Mouse (Mus musculus) neural tube, embryonic 14.5 days (tissue): ENCODE data around the gene Oog3. TPM values are rescaled to one million over a fixed set of nuclear protein-coding genes. Genes with fewer than 3 reads are reported as not detected.

Experiments
- ATAC-seq: fragments of 200-750 bp; cut with Nextera tagmentation; 2 replicates; pipeline ENCODE4 v1.8.0; 2017; ENCODE audit warnings: low read depth, mild to moderate bottlenecking, moderate TSS enrichment, moderate library complexity
- H3K27ac ChIP-seq: fragments of 300-500 bp; sonication (generic); 2 replicates; pipeline ENCODE4 v1.5.1; 2014; ENCODE audit warnings: low read depth, mild to moderate bottlenecking, control low read depth, low read length, moderate library complexity, mixed read lengths
- H3K27me3 ChIP-seq: fragments of 300-500 bp; sonication (generic); 2 replicates; pipeline ENCODE4 v1.6.1; 2014; ENCODE audit warnings: low read length; ENCODE audit not compliant: control insufficient read depth, insufficient read depth
- H3K36me3 ChIP-seq: fragments of 300-500 bp; sonication (generic); 2 replicates; pipeline ENCODE4 v1.6.1; 2014; ENCODE audit warnings: low read length, mixed read lengths; ENCODE audit not compliant: control insufficient read depth, insufficient read depth
- H3K4me1 ChIP-seq: fragments of 300-500 bp; sonication (generic); 2 replicates; pipeline ENCODE4 v1.6.1; 2014; ENCODE audit warnings: low read length; ENCODE audit not compliant: control insufficient read depth, insufficient read depth
- H3K4me2 ChIP-seq: fragments of 300-500 bp; sonication (generic); 2 replicates; pipeline ENCODE4 v1.6.1; 2014; ENCODE audit warnings: mild to moderate bottlenecking, low read depth, low read length, control low read depth
- H3K4me3 ChIP-seq: fragments of 300-500 bp; sonication (generic); 2 replicates; pipeline ENCODE4 v1.5.1; 2014; ENCODE audit warnings: low read depth, low read length, control low read depth, mixed read lengths
- H3K9ac ChIP-seq: fragments of 300-500 bp; sonication (generic); replicated peaks from 2 replicates; pipeline ENCODE4 v1.6.1; 2014; ENCODE audit warnings: low read depth, mild to moderate bottlenecking, control low read depth, low read length, mixed read lengths
- H3K9me3 ChIP-seq: fragments of 300-500 bp; sonication (generic); 2 replicates; pipeline ENCODE4 v1.6.1; 2016; ENCODE audit warnings: low read length; ENCODE audit not compliant: control insufficient read depth
- WGBS: fragments of 180-500 bp; shearing (Covaris S2); extraction: QIAGEN DNeasy Blood & Tissue Kit; methylation state at CpG from one replicate; pipeline ENCODE4 v1.1.7; 2014; 5-methylcytosine and 5-hydroxymethylcytosine counted together
- polyA plus RNA-seq: library from polyadenylated mRNA; unstranded; fragments of >200 nt; fragmentation: Nextera tagmentation; extraction: Ambion mirVana; gene quantifications from 2 replicates; pipeline ENCODE4 v1.2.1, GENCODE M21; 2014

Oog3 gene
- polyA plus RNA-seq, result not detected in 2 replicates

GRCm38 (mm10) chr4:144162563-144162962 lies at the start of gene Oog3:
Gene Oog3 (minus strand): TSS chr4:144162663.
- Histone ChIP-seq H3K9ac (no peak within 1 kb of the TSS), H3K27ac (no peak within 1 kb of the TSS), H3K27me3 (no peaks in the 10 kb centered on the region), H3K9me3 (peaks cover 3% of the 10 kb centered on the region), H3K4me2 (no peak within 1 kb of the TSS), H3K4me1 (no peaks in the 10 kb centered on the region), H3K36me3 (no peaks in the 10 kb centered on the region), H3K4me3 (no peak within 1 kb of the TSS)
- WGBS, result 79% methylated on average over 1 of the region's 1 CpGs
- ATAC-seq, result no peak

GRCm38 (mm10) chr4:144190419-144190818 lies 28.0 kb upstream of the Oog3 start, which contains the start of gene Oog2:
Gene Oog2 (plus strand): TSS chr4:144190719.
- no peak within 1 kb of the TSS for H3K4me3 ChIP-seq
- ATAC-seq, result no peak
- no peaks in the 10 kb centered on the region for H3K4me1 ChIP-seq
- no peaks in the 10 kb centered on the region for H3K36me3 ChIP-seq
- no peaks in the 10 kb centered on the region for H3K27me3 ChIP-seq
- no peak within 1 kb of the TSS for H3K4me2 ChIP-seq
- no peak within 1 kb of the TSS for H3K9ac ChIP-seq
- WGBS, result 59% methylated on average over 1 of the region's 1 CpGs
- H3K9me3 ChIP-seq, result no peaks in the 10 kb centered on the region
- H3K27ac ChIP-seq, result no peak within 1 kb of the TSS

Other genes with a start within 250 kb of the Oog3 start
- not detected in 2 replicates for gene Pramef25, start 211.6 kb downstream of the Oog3 start, polyA plus RNA-seq
- gene Gm13101, start 195.7 kb downstream of the Oog3 start, polyA plus RNA-seq, result not detected in 2 replicates
- not detected in 2 replicates for gene Pramef17, start 168.3 kb downstream of the Oog3 start, polyA plus RNA-seq
- gene Pramel4, start 103.5 kb downstream of the Oog3 start, polyA plus RNA-seq, result not detected in 2 replicates
- not detected in 2 replicates for gene Gm13102, start 56.2 kb downstream of the Oog3 start, polyA plus RNA-seq
- gene Oog2, start 28.1 kb upstream of the Oog3 start, polyA plus RNA-seq, result not detected in 2 replicates
- not detected in 2 replicates for gene C87977, start 50.7 kb upstream of the Oog3 start, polyA plus RNA-seq
- gene Pramel5, start 117.8 kb upstream of the Oog3 start, polyA plus RNA-seq, result not detected in 2 replicates
- not detected in 2 replicates for gene Gm13128, start 167.6 kb upstream of the Oog3 start, polyA plus RNA-seq
- not detected in 2 replicates for gene Gm13119, start 195.3 kb upstream of the Oog3 start, polyA plus RNA-seq
- gene Pramef20, start 215.3 kb upstream of the Oog3 start, polyA plus RNA-seq, result not detected in 2 replicates
- gene Pramef12, start 245.8 kb upstream of the Oog3 start, polyA plus RNA-seq, result not detected in 2 replicates